Comparison of ENCODE assay signal across 9 mouse cellular contexts in genomic region chr9:120961969-120962700, GRCm38 (mm10). TPM values are rescaled to one million over a fixed set of nuclear protein-coding genes. Genes with fewer than 3 reads are reported as not detected.
DNase-seq lines count a peak whose midpoint lies in the region; ATAC-seq and TF ChIP-seq lines count a peak whose summit lies in the region.
"Had no signal": no experiment of that assay in that cellular context is flagged by ENCODE, and none has a peak within 500 bp of the region (broad histone marks: within the 10 kb centered on the region; RNA-seq: fewer than 3 reads in every experiment).

No protein-coding gene starts in this region.

- DNase-seq in layer of hippocampus, adult 2 months (ENCODE audit: low spot score in 2 of 2) = no peak
- DNase-seq in layer of hippocampus, postnatal 36 days = no peak
- peak; percentile 49 for DNase-seq in embryonic facial prominence, embryonic 14.5 days (ENCODE audit: low spot score)
- peak; percentile 88 for DNase-seq in kidney, adult 2 months
- DNase-seq in layer of hippocampus, adult 9-11 months = no peak
- DNase-seq in frontal cortex, postnatal 14 days (ENCODE audit: low spot score in 2 of 2) = no peak
- DNase-seq in left cerebral cortex, adult 8-10 months (ENCODE audit: low spot score in 2 of 2) = no peak

- H3K27me3 ChIP-seq in embryonic facial prominence, embryonic 14.5 days (replicated peaks; ENCODE audit: control insufficient read depth, insufficient read depth, low read length) = no peaks in the 10 kb centered on the region
- H3K27me3 ChIP-seq in kidney, adult 2 months (replicated peaks; ENCODE audit: control insufficient read depth, insufficient read depth, low read length) = no peaks in the 10 kb centered on the region
- H3K27me3 ChIP-seq in midbrain, embryonic 16.5 days (ENCODE audit: control insufficient read depth, insufficient read depth, low read depth, low read length) = no peaks in the 10 kb centered on the region

- no peak for TF ChIP-seq CTCF in layer of hippocampus, adult 2 months (conservative IDR thresholded peaks at IDR 0.05)
- no peak for TF ChIP-seq CTCF in kidney, adult 2 months (conservative IDR thresholded peaks at IDR 0.05; ENCODE audit: insufficient read depth, insufficient read length, low read depth, low read length)

- H3K9me3 ChIP-seq in embryonic facial prominence, embryonic 14.5 days (ENCODE audit: control insufficient read depth, low read length) = no peaks in the 10 kb centered on the region
- no peaks in the 10 kb centered on the region for H3K9me3 ChIP-seq in midbrain, embryonic 16.5 days (replicated peaks; ENCODE audit: control insufficient read depth, low read length, poor library complexity, severe bottlenecking)

- no peak overlapping the region for H3K4me2 ChIP-seq in embryonic facial prominence, embryonic 14.5 days (ENCODE audit: low read depth, low read length)
- H3K4me2 ChIP-seq in midbrain, embryonic 16.5 days (ENCODE audit: low read length) = no peak overlapping the region

- TF ChIP-seq POLR2A in kidney, adult 2 months (IDR thresholded peaks at IDR 0.05; ENCODE audit: low read depth, low read length) = no peak

- no peak overlapping the region for H3K9ac ChIP-seq in embryonic facial prominence, embryonic 14.5 days (ENCODE audit: low read depth, low read length)
- no peak overlapping the region for H3K9ac ChIP-seq in midbrain, embryonic 16.5 days (ENCODE audit: low read depth, low read length)

- no peak for ATAC-seq in embryonic facial prominence, embryonic 14.5 days (ENCODE audit: low read depth)
- no peak for ATAC-seq in midbrain, embryonic 16.5 days

- peak overlapping the region; percentile 59 for H3K27ac ChIP-seq in layer of hippocampus, adult 2 months
- no peak overlapping the region for H3K27ac ChIP-seq in embryonic facial prominence, embryonic 14.5 days (replicated peaks; ENCODE audit: low read depth, low read length)
- peak overlapping the region; percentile 47 for H3K27ac ChIP-seq in kidney, adult 2 months (ENCODE audit: insufficient read depth, low read depth, low read length)
- peak overlapping the region; percentile 44 for H3K27ac ChIP-seq in midbrain, embryonic 16.5 days (ENCODE audit: low read length)
- H3K27ac ChIP-seq: macrophage had no signal

- peaks cover 99% of the 10 kb centered on the region for H3K36me3 ChIP-seq in embryonic facial prominence, embryonic 14.5 days (ENCODE audit: control insufficient read depth, insufficient read depth, low read length)
- peaks cover 3% of the 10 kb centered on the region; the same call in 1 of the 2 replicates for H3K36me3 ChIP-seq in kidney, adult 2 months (ENCODE audit: control insufficient read depth, insufficient read depth, low read length)
- H3K36me3 ChIP-seq in midbrain, embryonic 16.5 days (ENCODE audit: control insufficient read depth, insufficient read depth, low read length) = peaks cover 38% of the 10 kb centered on the region

- H3K4me1 ChIP-seq in embryonic facial prominence, embryonic 14.5 days (ENCODE audit: control insufficient read depth, insufficient read depth, low read length) = no peaks in the 10 kb centered on the region
- peaks cover 20% of the 10 kb centered on the region for H3K4me1 ChIP-seq in kidney, adult 2 months (ENCODE audit: control insufficient read depth, insufficient read depth, low read length)
- peaks cover 4% of the 10 kb centered on the region for H3K4me1 ChIP-seq in midbrain, embryonic 16.5 days (ENCODE audit: control insufficient read depth, insufficient read depth, low read length)

- 67% methylated on average over 3 of the region's 3 CpGs for WGBS in embryonic facial prominence, embryonic 14.5 days
- WGBS in kidney, adult 2 months = 48% methylated on average over 3 of the region's 3 CpGs
- WGBS in midbrain, embryonic 16.5 days = 78% methylated on average over 3 of the region's 3 CpGs

- H3K4me3 ChIP-seq in layer of hippocampus, adult 2 months = no peak overlapping the region
- no peak overlapping the region for H3K4me3 ChIP-seq in embryonic facial prominence, embryonic 14.5 days (ENCODE audit: low read depth, low read length)
- no peak overlapping the region for H3K4me3 ChIP-seq in kidney, adult 2 months (ENCODE audit: insufficient read depth, low read depth, low read length)
- no peak overlapping the region for H3K4me3 ChIP-seq in midbrain, embryonic 16.5 days (ENCODE audit: low read depth, low read length)

RNA-seq across cellular contexts. Expression of gene Ctnnb1, which starts 33.1 kb away (rescaled TPM):
- 100 to 1,000 TPM; 513 to 546 TPM for total RNA-seq in layer of hippocampus, adult 2 months (2021)
- 100 to 1,000 TPM; 576 to 592 TPM for total RNA-seq in layer of hippocampus, postnatal 36 days (2021)
- 716 and 779 TPM in 2 replicates for polyA plus RNA-seq in embryonic facial prominence, embryonic 14.5 days (2014; fragmentation: Nextera tagmentation; extraction: Ambion mirVana)
- polyA plus RNA-seq in kidney, adult 2 months (2012; rRNA removed) = 102 and 156 TPM in 2 replicates
- polyA plus RNA-seq in midbrain, embryonic 16.5 days (2015; fragmentation: Nextera tagmentation; extraction: Ambion mirVana) = 483 and 527 TPM in 2 replicates
- total RNA-seq in left cerebral cortex, adult 8-10 months (2022) = 100 to 1,000 TPM; 498 to 528 (median 508) TPM

Comparison
In these comparisons a context has a peak if more than half of its experiments do, and no peak if none do; other contexts are left out.
1. DNase-seq: peak in embryonic facial prominence, embryonic 14.5 days (single experiment) and kidney, adult 2 months (single experiment); none in layer of hippocampus, adult 2 months (0 of 2), layer of hippocampus, postnatal 36 days (0 of 2), layer of hippocampus, adult 9-11 months (single experiment), frontal cortex, postnatal 14 days (0 of 2) and left cerebral cortex, adult 8-10 months (0 of 2).